Mouse (Mus musculus): Measurements from ENCODE around the gene Steap3. TPM values are rescaled to one million over a fixed set of nuclear protein-coding genes. Genes with fewer than 3 reads are reported as not detected.

Gene Steap3
- polyA plus RNA-seq, 2 experiments: 38.8 to 39.1 TPM

DNA sequence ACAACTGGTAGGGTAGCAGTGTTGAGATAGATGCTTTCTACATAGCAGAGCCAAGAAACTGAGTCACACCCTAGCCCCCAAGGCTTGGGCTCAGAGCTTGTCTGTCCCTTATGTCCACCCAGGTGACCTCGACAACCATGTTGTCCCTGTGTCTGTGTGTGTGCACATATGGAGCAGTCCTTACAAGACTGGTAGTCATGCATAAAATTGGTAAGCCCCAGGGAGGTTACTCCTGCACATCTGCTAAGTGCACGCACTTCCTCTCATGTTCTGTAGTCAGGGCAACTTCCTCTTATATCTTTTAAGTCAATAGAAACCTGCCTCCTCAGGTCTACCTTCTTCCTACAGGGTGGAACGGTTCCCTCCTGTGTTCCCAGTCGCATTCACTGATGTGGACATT, 97.5 kb downstream of the Steap3 start:
- 35% methylated on average over 4 of the region's 4 CpGs for WGBS (ENCODE audit: insufficient replicate concordance)
- Histone ChIP-seq H3K9me3 (ENCODE audit: control insufficient read depth, low read length) (no peaks in the 10 kb centered on the region), H3K27me3 (ENCODE audit: control insufficient read depth, insufficient read depth, low read length) (no peaks in the 10 kb centered on the region), H3K4me3 (ENCODE audit: insufficient read depth in 1 of 2, low read depth in 2 of 2, low read length in 2 of 2) (no peak overlapping the region), H3K36me3 (replicated peaks; ENCODE audit: control insufficient read depth, insufficient read depth, low read depth) (no peaks in the 10 kb centered on the region), H3K4me2 (ENCODE audit: low read depth) (no peak overlapping the region), H3K9ac (replicated peaks) (no peak overlapping the region), H3K27ac (no peak overlapping the region), H3K4me1 (replicated peaks; ENCODE audit: control insufficient read depth in 2 of 2, insufficient read depth in 2 of 2, low read length in 1 of 2) (no peaks in the 10 kb centered on the region)
- TF ChIP-seq CTCF (IDR thresholded peaks at IDR 0.05; ENCODE audit: low read depth) (no peak), EP300 (IDR thresholded peaks at IDR 0.05; ENCODE audit: low read depth) (no peak)
- no peak for ATAC-seq (ENCODE audit: insufficient read depth)
- no peak for DNase-seq (ENCODE audit: low read depth in 3 of 3, low spot score in 3 of 3)

DNA sequence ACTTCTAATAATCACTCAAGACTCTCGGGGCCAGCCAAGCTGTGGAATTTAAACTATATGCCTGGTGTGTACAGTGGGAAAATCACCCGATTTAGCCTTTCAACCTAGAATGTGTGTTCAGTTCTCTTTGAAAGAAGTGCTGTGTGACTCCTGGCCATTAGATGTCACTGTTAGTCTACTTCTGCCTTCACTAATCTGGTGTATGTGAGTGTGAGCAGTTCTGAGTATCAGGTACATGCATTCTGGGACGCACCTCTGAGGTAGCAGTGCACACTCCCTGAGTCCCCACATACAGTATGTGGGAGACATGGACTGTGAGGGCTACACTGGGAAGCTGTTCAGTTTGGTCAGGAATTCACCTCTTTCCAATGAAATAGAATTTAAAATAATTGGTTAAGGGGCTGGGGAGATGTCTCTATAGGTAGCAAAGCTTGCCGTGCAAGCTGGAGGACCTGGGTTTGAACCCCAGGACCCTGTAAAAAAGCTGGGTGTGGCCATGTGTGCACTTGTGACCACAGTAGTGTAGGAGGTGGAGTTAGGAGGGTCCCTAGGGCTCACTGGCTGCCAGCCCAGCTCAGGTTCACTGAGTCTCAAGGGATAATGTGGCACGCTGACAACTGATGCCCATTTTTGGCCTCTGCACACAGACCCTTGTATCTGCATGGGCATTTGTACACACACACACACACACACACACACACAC, 100.5 kb downstream of the Steap3 start:
- Histone ChIP-seq H3K36me3 (replicated peaks; ENCODE audit: control insufficient read depth, insufficient read depth, low read depth) (no peaks in the 10 kb centered on the region), H3K9ac (replicated peaks) (no peak overlapping the region), H3K4me2 (ENCODE audit: low read depth) (no peak overlapping the region), H3K4me1 (replicated peaks; ENCODE audit: control insufficient read depth in 2 of 2, insufficient read depth in 2 of 2, low read length in 1 of 2) (no peaks in the 10 kb centered on the region), H3K9me3 (ENCODE audit: control insufficient read depth, low read length) (no peaks in the 10 kb centered on the region), H3K27ac (no peak overlapping the region), H3K4me3 (ENCODE audit: insufficient read depth in 1 of 2, low read depth in 2 of 2, low read length in 2 of 2) (no peak overlapping the region), H3K27me3 (ENCODE audit: control insufficient read depth, insufficient read depth, low read length) (no peaks in the 10 kb centered on the region)
- 59% methylated on average over 5 of the region's 5 CpGs for WGBS (ENCODE audit: insufficient replicate concordance)
- ATAC-seq (ENCODE audit: insufficient read depth): no peak
- peak; percentile 56 for TF ChIP-seq CTCF (IDR thresholded peaks at IDR 0.05; ENCODE audit: low read depth)
- TF ChIP-seq EP300 (IDR thresholded peaks at IDR 0.05; ENCODE audit: low read depth): no peak
- DNase-seq (ENCODE audit: low read depth in 3 of 3, low spot score in 3 of 3): peak in 1 of 3 experiments; percentile 10

DNA sequence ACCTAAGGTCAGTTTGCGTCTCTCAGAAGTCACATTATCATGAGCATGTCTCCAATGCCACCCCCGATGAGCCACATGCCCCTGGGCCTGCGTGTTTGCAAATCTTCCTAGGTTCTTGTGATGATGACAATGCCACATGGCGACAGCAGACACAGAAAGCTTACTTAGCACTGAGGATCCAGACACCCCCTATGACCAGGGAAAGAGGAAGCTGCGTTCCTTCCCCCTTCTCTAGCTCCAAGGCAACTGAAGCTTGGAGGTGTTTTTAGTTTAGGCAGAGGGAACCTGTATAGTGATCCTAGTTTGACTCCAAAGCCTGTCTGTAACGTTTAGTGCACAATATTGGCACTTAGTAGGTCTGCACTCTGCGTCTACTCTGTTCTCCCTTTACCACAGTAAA, 102.2 kb downstream of the Steap3 start:
- H3K9ac ChIP-seq (replicated peaks): no peak overlapping the region
- no peak overlapping the region for H3K4me3 ChIP-seq (ENCODE audit: insufficient read depth in 1 of 2, low read depth in 2 of 2, low read length in 2 of 2)
- H3K27me3 ChIP-seq (ENCODE audit: control insufficient read depth, insufficient read depth, low read length): no peaks in the 10 kb centered on the region
- DNase-seq (ENCODE audit: low read depth in 3 of 3, low spot score in 3 of 3) (no peak), ATAC-seq (ENCODE audit: insufficient read depth) (no peak)
- TF ChIP-seq CTCF (IDR thresholded peaks at IDR 0.05; ENCODE audit: low read depth) (no peak), EP300 (IDR thresholded peaks at IDR 0.05; ENCODE audit: low read depth) (no peak)
- H3K4me2 ChIP-seq (ENCODE audit: low read depth): no peak overlapping the region
- WGBS (ENCODE audit: insufficient replicate concordance): 58% methylated on average over 7 of the region's 7 CpGs
- no peaks in the 10 kb centered on the region for H3K9me3 ChIP-seq (ENCODE audit: control insufficient read depth, low read length)
- H3K27ac ChIP-seq: no peak overlapping the region
- no peaks in the 10 kb centered on the region for H3K4me1 ChIP-seq (replicated peaks; ENCODE audit: control insufficient read depth in 2 of 2, insufficient read depth in 2 of 2, low read length in 1 of 2)
- H3K36me3 ChIP-seq (replicated peaks; ENCODE audit: control insufficient read depth, insufficient read depth, low read depth): no peaks in the 10 kb centered on the region

DNA sequence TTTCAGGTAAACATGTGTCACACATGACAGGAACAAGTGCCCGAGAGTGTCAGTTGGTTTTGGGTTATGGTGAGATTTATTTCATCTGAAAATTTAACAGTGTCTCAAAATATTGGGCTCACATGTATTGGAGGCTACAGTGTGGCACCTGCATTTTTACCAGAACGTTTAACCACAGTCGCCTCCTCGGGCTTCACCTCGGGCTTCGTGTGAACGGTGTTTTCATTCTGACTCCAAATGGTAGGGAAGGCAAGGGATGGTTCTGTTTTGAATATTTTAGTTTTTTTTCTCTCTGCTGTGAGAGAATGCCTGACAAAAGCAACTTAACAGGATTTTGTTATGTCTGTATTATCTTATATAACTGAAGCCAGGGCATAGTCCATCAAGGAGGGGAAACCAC, 103.8 kb downstream of the Steap3 start:
- Histone ChIP-seq H3K4me3 (ENCODE audit: insufficient read depth in 1 of 2, low read depth in 2 of 2, low read length in 2 of 2) (no peak overlapping the region), H3K4me2 (ENCODE audit: low read depth) (no peak overlapping the region), H3K9ac (replicated peaks) (no peak overlapping the region), H3K27ac (no peak overlapping the region), H3K27me3 (ENCODE audit: control insufficient read depth, insufficient read depth, low read length) (no peaks in the 10 kb centered on the region), H3K4me1 (replicated peaks; ENCODE audit: control insufficient read depth in 2 of 2, insufficient read depth in 2 of 2, low read length in 1 of 2) (no peaks in the 10 kb centered on the region), H3K36me3 (replicated peaks; ENCODE audit: control insufficient read depth, insufficient read depth, low read depth) (no peaks in the 10 kb centered on the region), H3K9me3 (ENCODE audit: control insufficient read depth, low read length) (no peaks in the 10 kb centered on the region)
- no peak for DNase-seq (ENCODE audit: low read depth in 3 of 3, low spot score in 3 of 3)
- no peak for ATAC-seq (ENCODE audit: insufficient read depth)
- TF ChIP-seq EP300 (IDR thresholded peaks at IDR 0.05; ENCODE audit: low read depth) (no peak), CTCF (IDR thresholded peaks at IDR 0.05; ENCODE audit: low read depth) (no peak)
- WGBS (ENCODE audit: insufficient replicate concordance): 76% methylated on average over 7 of the region's 7 CpGs

DNA sequence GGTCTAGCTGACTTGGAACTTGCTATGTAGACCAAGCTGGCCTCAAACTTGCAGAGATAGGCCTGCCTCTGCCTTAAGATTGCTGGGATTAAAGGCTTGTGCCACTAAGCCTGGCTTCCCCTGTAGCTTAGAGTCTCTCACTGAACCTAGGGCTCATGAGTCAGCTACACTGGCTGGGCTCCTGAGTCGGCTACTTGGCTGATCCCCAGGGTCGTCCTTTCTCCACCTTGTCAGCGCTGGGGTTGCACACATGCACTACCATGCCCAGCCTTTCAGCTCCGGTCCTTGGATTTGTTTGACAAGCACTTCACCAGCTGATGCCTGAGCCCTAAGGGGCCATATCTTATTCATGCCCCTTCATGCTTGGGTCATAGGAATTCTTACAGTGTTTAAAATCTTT, 104.5 kb downstream of the Steap3 start:
- DNase-seq (ENCODE audit: low read depth in 3 of 3, low spot score in 3 of 3) (no peak), ATAC-seq (ENCODE audit: insufficient read depth) (no peak)
- Histone ChIP-seq H3K36me3 (replicated peaks; ENCODE audit: control insufficient read depth, insufficient read depth, low read depth) (no peaks in the 10 kb centered on the region), H3K27ac (no peak overlapping the region), H3K27me3 (ENCODE audit: control insufficient read depth, insufficient read depth, low read length) (no peaks in the 10 kb centered on the region), H3K4me1 (replicated peaks; ENCODE audit: control insufficient read depth in 2 of 2, insufficient read depth in 2 of 2, low read length in 1 of 2) (no peaks in the 10 kb centered on the region), H3K9ac (replicated peaks) (no peak overlapping the region), H3K9me3 (ENCODE audit: control insufficient read depth, low read length) (no peaks in the 10 kb centered on the region), H3K4me2 (ENCODE audit: low read depth) (no peak overlapping the region), H3K4me3 (ENCODE audit: insufficient read depth in 1 of 2, low read depth in 2 of 2, low read length in 2 of 2) (no peak overlapping the region)
- 67% methylated on average over 4 of the region's 4 CpGs for WGBS (ENCODE audit: insufficient replicate concordance)
- TF ChIP-seq EP300 (IDR thresholded peaks at IDR 0.05; ENCODE audit: low read depth) (no peak), CTCF (IDR thresholded peaks at IDR 0.05; ENCODE audit: low read depth) (no peak)
